Mouse (Mus musculus): ENCODE data around the gene Cbr4.

The Cbr4 gene

DNA sequence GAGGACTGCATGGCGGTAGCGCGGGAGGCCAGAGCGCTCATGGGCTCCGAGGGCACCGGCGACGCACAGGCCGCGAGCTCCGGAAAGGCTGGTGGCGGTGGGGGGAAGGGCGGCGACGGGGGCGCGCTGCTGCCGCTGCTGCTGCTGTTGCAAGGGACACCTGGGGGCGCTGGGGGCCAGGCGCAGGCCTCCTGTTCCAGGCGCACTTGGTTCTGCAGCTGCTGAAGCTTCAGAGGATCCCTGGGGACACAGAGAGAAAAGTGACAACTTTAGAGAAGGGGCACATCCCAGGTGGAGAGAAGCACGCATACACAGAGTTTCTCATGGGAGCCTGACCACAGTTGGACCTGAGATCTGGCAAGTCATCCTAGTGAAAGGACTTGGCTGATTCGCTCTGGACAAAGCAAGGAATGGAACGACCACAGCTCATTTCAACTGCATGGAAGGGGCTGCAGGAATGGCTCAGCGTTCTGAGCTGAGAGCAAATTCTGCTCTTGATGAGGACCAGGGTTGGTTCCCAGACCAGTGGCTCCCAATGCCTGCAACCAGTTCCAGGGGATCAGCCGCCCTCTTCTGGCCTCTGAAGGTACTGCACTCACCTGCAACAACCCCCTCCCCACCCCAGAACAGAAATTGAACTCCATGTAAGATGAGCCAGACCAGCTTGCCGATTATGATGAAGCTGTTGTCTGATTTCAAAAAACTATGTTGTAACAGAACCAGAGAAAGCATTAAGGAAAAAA is 62.6 kb downstream of the Cbr4 start:
- DNase-seq (ENCODE audit: low spot score), result peak; percentile 47

DNA sequence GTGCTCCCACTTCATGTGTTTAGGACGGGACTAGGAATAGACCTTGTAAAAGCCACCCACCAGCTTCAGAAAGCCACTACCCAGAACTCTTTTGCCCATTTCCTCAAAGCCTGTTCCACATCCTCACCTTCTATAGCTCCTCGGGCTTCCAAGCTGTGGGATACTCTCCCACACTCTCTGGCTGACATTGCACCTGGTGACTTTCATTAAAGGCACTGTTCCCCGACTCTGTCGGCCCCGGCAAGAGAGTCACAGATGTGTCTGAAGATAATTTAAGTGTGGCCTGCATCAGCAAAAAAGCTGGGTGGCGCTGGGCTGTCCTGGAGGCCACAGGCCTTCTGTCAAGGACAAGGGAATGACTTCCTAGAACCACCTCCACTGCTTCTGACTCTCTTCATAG is 64.7 kb downstream of the Cbr4 start:
- DNase-seq (ENCODE audit: low spot score), result no peak

- DNase-seq (ENCODE audit: low spot score), result no peak
Measured at GRCm38 (mm10) chr8:61552755-61553402, 65.3 kb downstream of the Cbr4 start.

GRCm38 (mm10) chr8:61555343-61555742 is 67.8 kb downstream of the Cbr4 start:
- peak; percentile 16 for DNase-seq (ENCODE audit: low spot score)

DNA sequence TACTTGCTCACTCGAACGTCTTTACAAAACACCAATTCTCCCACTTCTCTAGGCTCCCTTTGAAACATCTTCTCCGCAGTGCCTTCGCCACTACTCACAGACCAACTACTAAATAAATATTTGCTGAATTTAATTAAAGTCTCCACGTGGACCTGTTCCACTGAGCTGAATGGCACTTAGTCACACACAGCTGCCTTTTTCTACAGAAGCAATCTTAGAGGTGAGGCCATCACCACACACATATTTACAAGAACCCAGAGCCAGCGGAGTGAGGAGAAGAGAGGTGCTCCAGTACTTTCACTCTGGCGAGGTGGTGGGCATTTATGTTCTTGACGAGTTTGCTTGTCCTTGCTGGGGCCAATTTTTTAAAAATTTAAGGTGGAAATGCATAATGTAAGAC is 68.7 kb downstream of the Cbr4 start:
- no peak for DNase-seq (ENCODE audit: low spot score)

Measured in embryo, embryonic 10 days (tissue).